Mouse (Mus musculus): ENCODE measurements at regions not wholly inside any gene's neighbourhood (a gene's known extent, or its start where the extent isn't known, plus 50 kb on each side); places are given as distances from the start of the nearest gene placed in this dataset.

GRCm38 (mm10) chr11:18437834-18438611 lies 484.3 kb upstream of the Etaa1 start:
- no peak for DNase-seq (ENCODE audit: low spot score)

DNA sequence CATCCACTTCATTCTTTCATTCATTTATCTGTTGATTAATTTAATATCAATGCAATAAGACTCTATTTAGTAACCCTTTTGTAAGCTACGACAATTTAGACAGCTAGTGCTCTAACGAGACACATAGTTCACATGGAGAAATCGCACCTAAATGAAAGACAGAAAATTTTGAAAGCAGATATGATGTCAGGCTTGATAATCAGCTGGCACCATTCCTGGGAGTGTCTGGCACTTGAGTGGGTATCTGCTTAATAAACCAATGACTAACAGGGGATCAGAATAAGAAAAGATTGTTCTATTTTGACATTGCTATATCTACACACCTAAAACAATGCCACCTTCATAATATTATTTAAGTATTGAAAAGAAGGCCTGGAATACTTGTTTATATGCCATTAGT lies 467.4 kb upstream of the Etaa1 start:
- no peak for DNase-seq (ENCODE audit: low spot score)

- no peak for DNase-seq (ENCODE audit: low spot score)
Observed at GRCm38 (mm10) chr11:18413769-18414168, 460.1 kb upstream of the Etaa1 start.

- no peak for DNase-seq (ENCODE audit: low spot score)
Observed at GRCm38 (mm10) chr11:18408071-18408752, 454.5 kb upstream of the Etaa1 start.

DNA sequence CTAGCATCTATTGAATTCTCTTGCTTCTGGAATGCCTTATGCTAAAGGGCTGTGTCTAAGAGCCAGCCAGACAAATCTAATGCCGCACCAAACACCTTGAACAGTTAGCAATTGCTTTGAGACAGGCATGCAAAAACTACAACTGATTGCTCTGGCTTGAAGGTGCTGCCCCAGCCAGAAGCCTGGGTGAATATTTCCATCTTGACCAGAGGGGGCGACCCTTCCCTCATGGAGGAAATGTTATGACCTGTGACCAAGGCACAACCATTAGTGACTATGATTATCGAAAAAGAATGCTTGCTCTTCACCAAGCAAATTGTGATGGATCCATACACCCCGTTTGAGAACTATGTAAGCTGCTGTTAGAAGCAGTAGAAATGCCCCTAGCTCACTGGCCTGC lies 445.9 kb upstream of the Etaa1 start:
- DNase-seq (ENCODE audit: low spot score): no peak

DNA sequence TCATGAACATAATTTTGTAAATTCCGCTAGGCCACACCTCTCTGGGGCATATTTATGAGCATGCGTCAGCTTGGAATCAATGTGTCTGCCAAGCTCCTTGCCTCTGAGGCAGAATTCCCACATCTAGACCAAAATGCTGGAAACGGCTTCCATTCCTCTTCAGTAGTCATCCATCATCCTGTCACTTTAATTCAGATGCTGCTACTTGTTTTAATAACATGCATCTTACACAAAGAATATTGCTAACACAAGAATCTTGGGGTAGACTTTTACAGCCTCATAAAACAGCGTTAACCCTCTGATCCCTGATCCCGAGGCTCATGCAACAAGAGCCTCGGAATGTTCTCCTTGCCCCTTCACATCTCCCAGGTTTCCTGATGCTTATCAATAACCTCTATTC lies 442.7 kb upstream of the Etaa1 start:
- DNase-seq (ENCODE audit: low spot score): no peak

DNA sequence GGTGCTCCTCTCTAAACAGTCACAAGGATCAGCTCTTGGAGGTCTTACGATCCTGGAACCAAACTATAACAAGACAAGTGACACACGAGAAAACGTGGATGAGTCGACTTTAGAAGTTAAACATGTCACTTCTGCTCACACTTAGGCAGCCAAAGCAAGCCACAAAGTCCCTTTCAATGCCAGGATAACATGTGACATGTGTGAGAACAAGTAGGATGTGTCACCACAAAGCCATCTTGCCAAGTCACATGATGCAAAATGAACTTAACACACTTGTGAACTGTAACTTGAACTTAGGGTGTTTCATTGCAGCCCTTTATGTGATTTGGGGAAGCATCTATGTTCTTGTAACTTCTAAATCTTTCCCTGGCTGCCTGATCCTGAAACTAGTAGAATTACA lies 442.0 kb upstream of the Etaa1 start:
- DNase-seq (ENCODE audit: low spot score): no peak

DNA sequence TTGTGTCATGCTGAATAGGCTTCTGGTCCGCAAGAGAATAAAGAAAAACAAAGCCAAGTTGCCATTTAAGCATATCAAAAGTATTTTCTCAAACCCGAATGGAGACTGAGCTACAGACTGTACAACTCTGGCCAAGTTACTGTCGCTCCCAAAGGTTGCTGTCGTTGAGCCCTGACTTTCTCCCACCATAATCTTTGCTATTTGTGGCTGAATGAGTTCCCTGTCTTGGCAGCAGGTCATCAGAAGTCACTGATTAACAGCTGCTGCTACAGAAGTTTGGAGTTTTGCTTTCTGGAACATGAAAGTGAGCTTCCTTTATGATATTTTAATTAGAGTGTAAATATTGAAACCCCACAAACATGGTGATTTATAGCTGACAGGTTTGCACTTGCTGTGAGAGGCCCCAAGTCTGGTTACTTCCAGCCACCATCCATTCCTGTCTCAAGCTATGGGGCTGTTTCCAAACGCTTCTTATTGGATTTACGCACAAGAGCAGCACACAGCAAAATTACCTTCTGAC lies 419.2 kb upstream of the Etaa1 start:
- DNase-seq (ENCODE audit: low spot score): no peak

GRCm38 (mm10) chr11:18371304-18371703 lies 417.6 kb upstream of the Etaa1 start:
- DNase-seq (ENCODE audit: low spot score): no peak

- no peak for DNase-seq (ENCODE audit: low spot score)
Observed at GRCm38 (mm10) chr11:18370861-18371260, 417.2 kb upstream of the Etaa1 start.

- no peak for DNase-seq (ENCODE audit: low spot score)
Observed at GRCm38 (mm10) chr11:18354866-18355265, 401.2 kb upstream of the Etaa1 start.

GRCm38 (mm10) chr11:18354156-18354555 lies 400.5 kb upstream of the Etaa1 start:
- DNase-seq (ENCODE audit: low spot score): no peak

- DNase-seq (ENCODE audit: low spot score): no peak
Observed at GRCm38 (mm10) chr11:18347841-18348240, 394.2 kb upstream of the Etaa1 start.

DNA sequence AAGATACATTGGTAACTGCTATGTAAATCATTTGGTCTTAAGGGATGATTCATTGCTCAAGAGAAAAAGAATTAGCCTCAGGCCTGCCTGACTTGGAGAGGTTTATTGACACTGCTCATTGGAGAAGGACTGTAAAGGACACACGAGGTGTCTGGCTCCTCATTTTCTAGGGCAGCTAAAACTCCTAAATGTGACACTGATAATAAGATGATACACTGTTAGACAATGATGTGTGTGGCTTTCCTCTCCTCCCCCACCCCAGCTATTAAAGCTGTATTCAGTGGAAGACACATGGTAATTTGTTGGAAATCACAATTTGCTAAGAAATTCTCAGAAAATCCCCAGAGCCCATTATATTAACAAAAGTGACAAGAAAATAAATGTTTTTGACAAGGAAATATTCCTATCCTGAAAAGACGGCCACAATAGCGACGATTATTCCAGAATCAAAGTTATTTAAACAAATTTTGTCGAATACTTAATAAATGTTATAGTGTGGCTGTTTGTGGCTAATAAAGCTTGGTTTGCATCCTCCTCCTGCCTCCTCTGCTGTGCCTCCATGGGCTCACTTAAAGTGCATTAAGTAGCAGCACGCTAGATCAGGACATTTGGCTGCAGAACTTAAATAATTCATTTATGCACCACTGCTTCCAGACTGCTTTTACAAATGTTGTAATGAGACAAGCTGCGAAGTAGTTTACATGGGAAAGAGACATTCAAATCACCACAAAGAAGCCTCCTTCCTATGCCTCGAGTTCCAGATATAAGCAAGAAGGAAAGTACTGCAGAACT lies 360.0 kb upstream of the Etaa1 start:
- no peak for DNase-seq (ENCODE audit: low spot score)

GRCm38 (mm10) chr11:18296194-18297125 lies 342.8 kb upstream of the Etaa1 start:
- no peak for DNase-seq (ENCODE audit: low spot score)

DNA sequence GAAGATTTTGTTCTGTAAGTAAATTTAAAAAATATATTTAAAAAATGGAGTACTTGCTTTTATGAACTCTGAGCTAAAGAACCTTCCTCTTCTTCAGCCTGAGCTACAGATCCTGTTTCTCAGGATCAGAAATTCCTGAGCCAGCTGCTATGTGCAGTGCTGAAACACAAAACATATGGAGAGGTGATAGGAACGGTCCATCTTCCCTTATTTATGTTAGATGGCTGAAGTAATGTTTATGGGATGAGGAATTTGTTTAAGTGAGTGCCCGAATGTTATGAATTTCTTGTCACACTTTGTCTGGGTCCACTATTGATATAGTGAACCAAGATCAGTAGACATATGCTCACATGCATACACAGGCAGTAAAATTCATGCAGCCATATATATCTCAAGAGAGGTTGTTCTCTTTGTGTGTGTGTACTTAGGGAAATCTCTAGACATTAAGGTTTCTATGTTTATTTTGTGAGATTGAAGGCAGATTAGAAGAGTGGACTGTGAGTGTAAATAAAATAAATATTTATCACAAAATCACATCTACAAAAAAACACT lies 325.0 kb upstream of the Etaa1 start:
- DNase-seq (ENCODE audit: low spot score): no peak

GRCm38 (mm10) chr11:18272392-18272791 lies 318.7 kb upstream of the Etaa1 start:
- no peak for DNase-seq (ENCODE audit: low spot score)

- no peak for DNase-seq (ENCODE audit: low spot score)
Observed at GRCm38 (mm10) chr11:18266161-18266560, 312.5 kb upstream of the Etaa1 start.

DNA sequence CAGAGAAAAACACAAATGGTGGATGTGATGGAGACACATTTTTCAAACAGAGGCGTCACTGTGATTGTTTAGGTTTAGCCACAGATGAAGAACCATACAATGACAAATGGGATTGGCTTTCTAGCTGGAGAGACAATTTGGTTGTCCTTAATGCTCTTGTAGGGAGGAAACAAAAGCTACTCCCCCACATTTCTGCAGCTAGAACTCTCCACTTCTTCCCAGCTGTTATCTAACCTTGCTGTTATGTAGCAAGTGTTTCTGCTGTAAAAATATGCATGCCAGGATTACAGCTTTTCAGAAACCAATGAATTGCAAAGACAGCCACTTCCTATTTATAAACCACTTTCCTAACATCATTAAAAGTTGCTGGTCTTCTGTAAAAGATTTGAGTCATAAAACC lies 309.2 kb upstream of the Etaa1 start:
- no peak for DNase-seq (ENCODE audit: low spot score)

DNA sequence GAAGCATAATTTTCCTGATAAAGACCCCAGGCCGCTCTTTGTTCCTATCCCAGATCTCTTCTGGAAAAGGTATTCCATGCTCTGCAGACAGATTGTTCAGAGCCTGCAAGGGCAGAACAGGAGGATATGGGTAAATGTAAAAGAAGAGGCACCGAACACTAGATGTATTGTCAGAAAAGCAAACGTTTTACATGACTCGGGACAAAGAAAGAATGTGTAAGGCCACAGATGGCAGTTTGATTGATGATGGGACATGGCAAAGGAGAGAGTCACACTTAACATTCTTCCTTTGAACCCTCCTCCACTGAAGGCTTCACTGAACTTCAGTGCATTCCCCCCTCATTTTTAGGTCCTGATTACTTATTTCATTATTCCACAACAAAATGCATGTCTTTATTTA lies 295.6 kb upstream of the Etaa1 start:
- DNase-seq (ENCODE audit: low spot score): no peak

- no peak for DNase-seq (ENCODE audit: low spot score)
Observed at GRCm38 (mm10) chr11:18216762-18217161, 263.1 kb upstream of the Etaa1 start.
